Mouse (Mus musculus) midbrain, embryonic 10.5 days (tissue): ENCODE measurements around the gene Ivd. TPM values are rescaled to one million over a fixed set of nuclear protein-coding genes. Genes with fewer than 3 reads are reported as not detected.

Experiments
- DNase-seq: peaks from one replicate; pipeline ENCODE4 v3.0.0-alpha.2; 2017; ENCODE audit warnings: low spot score
- H3K27ac ChIP-seq: fragments of 300-500 bp; sonication (generic); replicated peaks from 2 replicates; pipeline ENCODE4 v1.5.1; 2016; ENCODE audit warnings: mild to moderate bottlenecking
- H3K27me3 ChIP-seq: fragments of 300-500 bp; sonication (generic); 2 replicates; pipeline ENCODE4 v1.6.1; 2016; ENCODE audit warnings: low read depth, mild to moderate bottlenecking; ENCODE audit not compliant: poor library complexity, severe bottlenecking
- H3K36me3 ChIP-seq: fragments of 300-500 bp; sonication (generic); 2 replicates; pipeline ENCODE4 v1.6.1; 2016; ENCODE audit warnings: mild to moderate bottlenecking, moderate library complexity
- H3K4me1 ChIP-seq: fragments of 300-500 bp; sonication (generic); 2 replicates; pipeline ENCODE4 v1.6.1; 2016
- H3K4me3 ChIP-seq: fragments of 300-500 bp; sonication (generic); 2 replicates; pipeline ENCODE4 v1.5.1; 2016; ENCODE audit warnings: mild to moderate bottlenecking, moderate library complexity
- H3K9me3 ChIP-seq: fragments of 300-500 bp; sonication (generic); replicated peaks from 2 replicates; pipeline ENCODE4 v1.6.1; 2016; ENCODE audit warnings: mild to moderate bottlenecking
- WGBS: fragments of 180-500 bp; shearing (Covaris S2); methylation state at CpG from one replicate; pipeline ENCODE4 v1.1.7; 2016; 5-methylcytosine and 5-hydroxymethylcytosine counted together
- polyA plus RNA-seq: library from polyadenylated mRNA; unstranded; fragments of >200 nt; fragmentation: Nextera tagmentation; extraction: Ambion mirVana; gene quantifications from 2 replicates; pipeline ENCODE4 v1.2.1, GENCODE M21; 2016

Ivd gene
- polyA plus RNA-seq, 1 experiment from 2014 or later = 63.3 TPM

DNA sequence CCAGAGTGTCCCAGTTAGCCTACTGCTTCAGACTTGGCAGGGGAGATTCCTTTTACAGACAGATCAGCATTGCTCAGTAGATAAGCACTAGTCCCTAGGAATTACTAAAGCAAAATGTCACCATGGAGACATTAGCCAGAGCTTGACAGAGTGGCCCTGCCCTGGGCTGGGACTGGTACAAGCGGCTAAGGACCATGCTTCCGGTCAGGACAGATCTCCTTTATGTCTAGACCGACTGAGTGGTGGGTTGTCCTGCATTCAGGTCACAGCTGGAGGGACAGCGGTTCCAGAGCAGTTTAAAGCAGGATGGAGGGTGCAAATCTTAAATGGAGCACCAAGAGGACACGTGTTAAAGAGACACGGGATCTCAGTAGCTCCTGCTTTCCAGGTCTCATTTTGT lies 64.2 kb downstream of the Ivd start:
- peaks cover 10% of the 10 kb centered on the region; the same call in 1 of the 2 replicates for H3K27me3 ChIP-seq
- peaks cover 36% of the 10 kb centered on the region for H3K36me3 ChIP-seq
- 2% methylated on average over 6 of the region's 6 CpGs for WGBS
- H3K4me3 ChIP-seq = peak overlapping the region; percentile 83
- no peak for DNase-seq
- no peaks in the 10 kb centered on the region for H3K9me3 ChIP-seq
- peaks cover 44% of the 10 kb centered on the region for H3K4me1 ChIP-seq
- peak overlapping the region; percentile 90 for H3K27ac ChIP-seq

DNA sequence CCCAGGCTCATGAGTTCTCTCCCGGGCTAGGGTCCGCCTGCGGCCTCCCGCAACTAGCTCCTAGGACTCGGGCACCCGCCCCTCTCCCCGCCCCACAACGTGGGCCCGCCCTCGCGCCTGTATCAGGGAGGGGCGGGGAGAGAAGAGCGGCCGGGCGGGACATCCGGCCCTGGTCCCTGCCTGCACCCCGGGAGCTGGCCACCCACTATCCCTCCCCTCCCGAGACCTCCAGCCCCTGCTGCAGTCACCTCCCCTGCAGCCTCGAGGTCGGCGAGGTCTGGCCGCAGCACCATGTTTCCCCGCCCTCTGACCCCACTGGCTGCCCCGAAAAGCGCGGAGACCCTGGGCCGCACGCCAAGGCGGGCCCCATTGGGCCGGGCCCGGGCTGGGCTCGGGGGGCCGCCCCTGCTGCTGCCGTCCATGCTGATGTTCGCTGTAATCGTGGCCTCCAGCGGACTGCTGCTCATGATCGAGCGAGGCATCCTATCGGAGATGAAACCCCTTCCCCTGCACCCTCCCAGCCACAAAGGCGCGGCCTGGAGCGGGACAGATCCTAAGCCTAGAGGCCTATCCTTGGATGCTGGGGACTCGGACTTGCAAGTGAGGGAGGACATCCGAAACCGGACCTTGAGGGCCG lies 64.7 kb downstream of the Ivd start, which contains the start of gene Chst14:
Gene Chst14, plus strand, starts transcription at position 136 of the 637 bp plus-strand sequence.
- Histone ChIP-seq H3K27ac (peak within 1 kb of the TSS; percentile 90), H3K9me3 (no peaks in the 10 kb centered on the region), H3K27me3 (peaks cover 10% of the 10 kb centered on the region; the same call in 1 of the 2 replicates), H3K4me1 (peaks cover 49% of the 10 kb centered on the region), H3K4me3 (peak within 1 kb of the TSS; percentile 83), H3K36me3 (peaks cover 31% of the 10 kb centered on the region)
- peak; percentile 81 for DNase-seq
- WGBS = under 1% methylated on average over 47 of the region's 47 CpGs

DNA sequence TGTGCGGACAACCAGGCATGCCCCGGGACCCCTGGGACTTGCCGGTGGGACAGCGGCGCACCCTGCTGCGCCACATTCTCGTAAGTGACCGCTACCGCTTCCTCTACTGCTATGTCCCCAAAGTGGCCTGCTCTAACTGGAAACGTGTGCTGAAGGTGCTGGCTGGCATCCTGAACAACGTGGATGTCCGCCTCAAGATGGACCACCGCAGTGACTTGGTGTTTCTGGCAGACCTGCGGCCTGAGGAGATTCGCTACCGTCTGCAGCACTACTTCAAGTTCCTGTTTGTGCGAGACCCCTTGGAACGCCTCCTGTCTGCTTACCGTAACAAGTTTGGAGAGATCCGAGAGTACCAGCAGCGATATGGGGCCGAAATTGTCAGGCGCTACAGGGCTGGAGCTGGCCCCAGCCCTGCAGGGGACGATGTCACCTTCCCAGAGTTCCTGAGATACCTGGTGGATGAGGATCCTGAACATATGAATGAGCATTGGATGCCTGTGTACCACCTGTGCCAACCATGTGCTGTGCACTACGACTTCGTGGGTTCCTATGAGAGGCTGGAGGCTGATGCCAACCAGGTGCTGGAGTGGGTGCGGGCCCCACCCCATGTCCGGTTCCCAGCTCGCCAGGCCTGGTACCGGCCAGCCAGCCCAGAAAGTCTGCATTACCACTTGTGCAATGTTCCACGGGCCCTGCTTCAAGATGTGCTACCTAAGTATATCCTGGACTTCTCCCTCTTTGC lies 65.4 kb downstream of the Ivd start:
- Histone ChIP-seq H3K4me3 (peak overlapping the region; percentile 83), H3K9me3 (no peaks in the 10 kb centered on the region), H3K27me3 (peaks cover 10% of the 10 kb centered on the region; the same call in 1 of the 2 replicates), H3K4me1 (peaks cover 49% of the 10 kb centered on the region), H3K27ac (peak overlapping the region; percentile 90), H3K36me3 (peaks cover 24% of the 10 kb centered on the region)
- WGBS = 34% methylated on average over 31 of the region's 31 CpGs
- no peak for DNase-seq

Other genes with a start within 250 kb of the Ivd start
- 0.26 and 0.99 TPM in 2 replicates for gene Pak6, start 198.7 kb upstream of the Ivd start, polyA plus RNA-seq
- not detected in 2 replicates for gene Ankrd63, start 158.0 kb upstream of the Ivd start, polyA plus RNA-seq
- 0.09 and 0.34 TPM in 2 replicates for gene Plcb2, start 133.5 kb upstream of the Ivd start, polyA plus RNA-seq
- gene Inafm2, start 116.2 kb upstream of the Ivd start, polyA plus RNA-seq = 24.2 and 24.6 TPM in 2 replicates
- gene Ccdc9b, start 99.3 kb upstream of the Ivd start, polyA plus RNA-seq = 0.42 and 1.1 TPM in 2 replicates
- not detected in 2 replicates for gene Phgr1, start 89.2 kb upstream of the Ivd start, polyA plus RNA-seq
- gene Disp2, start 82.2 kb upstream of the Ivd start, polyA plus RNA-seq = 3.1 and 7.5 TPM in 2 replicates
- gene Knstrn, start 48.0 kb upstream of the Ivd start, polyA plus RNA-seq = 181 and 184 TPM in 2 replicates
- 3.8 and 3.9 TPM in 2 replicates for gene Bahd1, start 38.4 kb downstream of the Ivd start, polyA plus RNA-seq
- gene Chst14, start 64.5 kb downstream of the Ivd start, polyA plus RNA-seq = 14.5 and 17.2 TPM in 2 replicates
- gene Ccdc32, start 167.4 kb downstream of the Ivd start, polyA plus RNA-seq = 21.9 and 22.4 TPM in 2 replicates
- gene Rpusd2, start 172.8 kb downstream of the Ivd start, polyA plus RNA-seq = 7.0 and 7.9 TPM in 2 replicates
- gene Knl1, start 185.2 kb downstream of the Ivd start, polyA plus RNA-seq = 63.9 and 68.4 TPM in 2 replicates